Mouse (Mus musculus) adrenal gland, postnatal 25 days (tissue): ENCODE results near the gene Clec4d. TPM values are rescaled to one million over a fixed set of nuclear protein-coding genes. Genes with fewer than 3 reads are reported as not detected.
"Not testable (repeated sequence)": the region's sequence is repeated elsewhere in the genome, so short reads cannot be mapped to it uniquely, and the experiment has no call there.

ENCODE experiments used
- DNase-seq: peaks from one replicate; pipeline ENCODE4 v3.0.0; 2021; ENCODE audit warnings: mixed read lengths
- long read RNA-seq: library from polyadenylated mRNA; stranded (forward); transcript quantifications from one replicate; pipeline ENCODE4 v2.0.0, GENCODE M21; 2021
- total RNA-seq: library from RNA; stranded (reverse); gene quantifications from 2 replicates; pipeline ENCODE4 v1.2.3, GENCODE M21; 2021

Clec4d gene
- 0.36 TPM in 1 of 2 replicates, not detected in the other for total RNA-seq
- long read RNA-seq: 0 reads

GRCm38 (mm10) chr6:123261555-123262161 lies at the start of gene Clec4d:
Clec4d (plus strand) TSS chr6:123262111.
- DNase-seq: no peak

- DNase-seq: no peak
These were observed 34.3 kb upstream of the Clec4d start for GRCm38 (mm10) chr6:123227519-123228166.

DNA sequence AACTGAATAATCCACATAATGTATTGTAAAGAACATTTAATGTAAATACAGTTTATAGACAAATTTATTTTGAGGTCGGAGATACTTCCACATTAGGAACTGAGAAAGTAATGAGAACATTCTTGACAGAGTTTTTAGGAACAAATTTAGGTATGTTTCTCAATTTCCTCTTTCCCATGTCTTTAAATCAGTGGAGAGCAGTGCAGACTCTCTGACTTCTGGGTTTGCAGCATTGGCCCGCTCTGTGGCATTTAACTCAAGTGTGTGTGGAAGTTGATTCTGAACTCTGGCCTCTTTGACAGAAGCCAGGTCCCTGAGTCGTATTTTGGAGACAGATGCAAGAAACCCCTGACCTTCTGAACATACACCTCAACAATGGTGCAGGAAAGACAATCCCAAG lies 32.3 kb upstream of the Clec4d start, which contains the start of gene Clec4n:
Gene Clec4n, plus strand, starts transcription at position 200 of the 400 bp plus-strand sequence.
- DNase-seq: no peak

DNA sequence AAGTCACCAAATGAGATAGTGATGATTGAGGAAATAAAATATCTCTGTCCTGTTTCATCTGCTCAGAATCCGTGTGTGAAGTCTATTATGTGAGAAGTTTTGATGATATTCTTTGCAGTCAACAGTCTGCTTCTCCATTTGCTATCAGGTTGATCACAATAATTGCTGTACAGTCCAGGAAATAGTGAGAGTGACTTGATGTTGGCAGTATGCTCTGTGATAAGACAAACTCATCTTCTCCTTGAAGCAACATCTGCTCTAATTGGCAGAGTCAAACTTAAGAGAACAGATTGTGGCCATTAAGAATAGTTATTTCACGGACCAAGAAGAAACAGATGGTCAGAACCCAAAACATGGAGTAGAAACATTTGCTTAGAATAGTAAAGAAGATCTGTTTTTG lies 30.8 kb upstream of the Clec4d start:
- DNase-seq: no peak

GRCm38 (mm10) chr6:123237582-123237981 lies 24.3 kb upstream of the Clec4d start:
- no peak for DNase-seq

GRCm38 (mm10) chr6:123244201-123244600 lies 17.7 kb upstream of the Clec4d start:
- no peak for DNase-seq

GRCm38 (mm10) chr6:123248862-123249261 lies 13.0 kb upstream of the Clec4d start:
- not testable (repeated sequence) for DNase-seq

DNA sequence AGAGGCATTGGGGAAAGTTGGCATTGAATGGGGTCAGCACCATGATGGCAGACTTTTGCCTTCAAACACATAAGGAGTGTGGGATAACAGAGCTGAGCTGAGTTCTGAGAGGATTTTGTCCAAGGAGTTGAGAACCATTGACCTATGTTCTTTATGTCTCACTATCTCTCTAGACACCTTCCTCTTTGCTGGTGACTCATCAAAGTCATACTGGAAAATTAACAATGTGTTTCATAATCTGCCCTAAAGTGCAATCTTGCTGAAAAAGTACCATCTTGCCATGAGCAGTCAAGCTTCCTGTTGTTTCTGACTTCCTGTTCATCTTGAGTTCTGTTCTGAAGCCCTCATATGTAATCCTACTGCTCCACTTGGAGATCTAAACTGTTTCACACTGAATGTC lies 9.2 kb upstream of the Clec4d start:
- DNase-seq: no peak

DNA sequence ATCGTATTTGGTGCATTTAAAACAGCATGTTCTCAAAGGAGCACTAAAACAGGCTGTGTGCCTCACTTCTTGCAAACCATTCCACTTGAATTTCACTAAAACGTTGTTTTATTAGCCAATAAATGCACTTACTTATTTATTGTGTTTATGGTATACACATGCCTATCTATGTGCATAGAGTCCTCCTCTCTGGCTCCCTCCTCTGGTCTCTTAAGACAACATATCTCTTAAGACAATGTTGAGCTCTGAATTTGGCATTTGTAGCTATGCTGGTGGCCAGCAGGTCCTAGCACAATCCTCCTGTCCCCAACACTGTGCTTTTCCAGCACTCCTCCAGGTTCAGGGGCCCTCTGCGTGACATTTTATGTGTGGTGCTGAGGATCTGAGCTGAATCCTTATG lies 3.0 kb upstream of the Clec4d start:
- no peak for DNase-seq

DNA sequence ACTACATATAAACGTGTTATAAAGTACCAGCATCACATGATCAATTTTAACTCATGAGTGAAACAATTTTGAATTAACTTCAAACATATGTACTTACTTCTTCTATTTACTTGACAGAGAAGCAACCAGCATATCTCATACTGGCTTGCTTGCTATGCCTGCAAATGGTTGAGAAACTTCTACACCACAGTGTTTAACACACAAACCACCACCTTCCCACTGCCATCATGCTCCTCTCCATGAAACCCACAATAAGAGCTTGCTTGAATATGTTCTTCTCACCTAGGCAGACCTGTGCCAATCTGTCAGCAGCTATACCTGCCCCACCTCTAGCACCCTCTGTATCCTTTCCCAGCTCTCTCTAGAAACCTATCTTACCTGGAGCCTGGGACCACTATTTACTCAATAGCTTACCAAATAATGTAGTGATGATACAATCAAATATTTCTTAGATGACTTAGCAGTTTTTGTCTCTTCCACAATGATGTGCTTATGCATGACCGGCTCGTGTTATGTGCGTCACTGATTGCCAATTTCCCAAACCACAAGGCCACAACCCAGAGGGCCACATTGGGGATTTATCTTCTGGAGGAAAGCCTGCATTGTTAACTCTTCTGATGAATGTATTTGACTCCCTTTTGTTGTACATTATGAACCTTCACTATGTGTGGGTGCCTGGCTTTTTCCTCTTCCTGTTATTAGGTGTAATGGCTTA lies 1.9 kb upstream of the Clec4d start:
- DNase-seq: no peak

GRCm38 (mm10) chr6:123260868-123261267 lies 1.0 kb upstream of the Clec4d start:
- no peak for DNase-seq

- DNase-seq: no peak
These were observed 2.3 kb downstream of the Clec4d start for GRCm38 (mm10) chr6:123264194-123264593.

- DNase-seq: no peak
These were observed 3.9 kb downstream of the Clec4d start for GRCm38 (mm10) chr6:123265809-123266208.

- DNase-seq: no peak
These were observed 5.0 kb downstream of the Clec4d start for GRCm38 (mm10) chr6:123266945-123267344.

DNA sequence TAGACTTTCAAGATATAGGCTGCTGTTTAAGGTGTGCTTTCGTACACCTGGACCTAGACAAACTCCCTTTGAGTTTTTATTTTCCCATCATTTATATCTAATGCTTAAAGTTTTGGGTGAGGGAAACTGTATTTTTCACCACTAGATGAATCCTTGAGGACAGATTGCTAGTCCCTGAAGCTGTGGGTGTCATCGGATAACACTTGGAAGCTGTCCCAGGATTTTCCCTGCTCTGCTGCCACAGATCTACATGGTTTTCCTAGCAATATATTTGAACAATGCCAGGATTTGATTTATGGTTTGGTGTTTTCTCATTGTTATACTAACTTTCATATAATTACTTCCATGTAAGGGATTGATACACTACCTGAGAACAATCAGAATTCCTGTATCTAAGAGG lies 17.5 kb downstream of the Clec4d start:
- DNase-seq: no peak

DNA sequence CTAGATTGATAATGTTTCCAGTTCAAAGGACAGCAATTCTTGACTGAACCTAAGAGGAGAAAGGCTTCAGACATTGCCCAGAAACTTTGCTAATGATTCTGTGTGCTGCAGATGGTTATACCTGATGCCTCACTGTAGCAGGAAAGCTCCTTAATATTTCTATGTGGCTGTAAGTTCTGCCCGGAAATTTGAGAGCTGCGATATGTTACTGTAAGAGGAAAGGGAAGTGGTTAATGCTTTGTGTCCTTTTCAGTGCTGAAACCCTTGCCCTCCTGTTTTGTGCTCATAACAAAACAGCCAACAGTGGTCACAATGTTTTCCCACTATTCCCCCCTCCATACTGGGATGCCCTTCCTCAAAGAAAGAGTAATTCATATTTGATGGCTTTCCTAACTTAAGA lies 24.4 kb downstream of the Clec4d start:
- DNase-seq: no peak

DNA sequence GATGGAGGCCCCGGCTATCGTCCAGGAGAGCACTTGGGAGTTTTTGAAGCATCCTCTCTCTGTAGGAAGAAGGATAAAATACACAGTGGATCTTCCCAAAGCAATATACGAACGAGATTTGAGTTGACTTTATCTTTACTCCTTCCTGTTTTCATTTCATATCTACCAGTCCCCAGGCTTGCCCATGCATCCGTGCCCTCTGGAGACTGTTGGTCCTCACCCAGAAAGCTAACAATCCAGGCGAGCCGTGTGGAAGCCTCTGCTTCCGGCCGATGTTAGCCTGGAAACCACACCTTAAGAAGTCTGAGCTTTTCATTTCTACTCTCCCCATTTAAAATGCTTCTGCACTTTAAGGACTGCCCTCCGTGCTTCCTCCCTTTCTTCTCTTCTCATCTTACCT lies 27.0 kb downstream of the Clec4d start:
- no peak for DNase-seq

DNA sequence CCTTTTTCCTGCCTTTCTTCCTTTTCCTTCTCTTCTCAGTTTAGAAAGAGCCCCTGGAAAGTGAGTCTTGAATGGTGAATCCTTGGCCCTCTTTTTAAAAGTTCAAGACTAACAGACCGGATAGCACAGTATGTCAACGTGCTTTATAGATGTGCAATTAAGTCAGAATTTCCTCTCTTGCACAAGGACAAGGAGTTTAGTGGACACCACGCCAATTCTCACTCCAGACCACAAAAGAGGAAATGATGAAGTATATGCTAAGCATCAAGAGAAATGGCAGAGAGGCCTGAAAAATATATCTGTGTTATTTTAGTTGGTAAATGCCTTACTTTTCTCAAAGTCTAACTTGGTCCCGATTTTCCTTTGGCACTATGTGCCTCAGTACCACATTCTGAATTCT lies 27.8 kb downstream of the Clec4d start, which contains the start of gene Clec4e:
Gene Clec4e, minus strand, starts transcription at position 118 of the 400 bp plus-strand sequence.
- no peak for DNase-seq

GRCm38 (mm10) chr6:123292751-123293400 lies 31.0 kb downstream of the Clec4d start:
- DNase-seq: no peak

DNA sequence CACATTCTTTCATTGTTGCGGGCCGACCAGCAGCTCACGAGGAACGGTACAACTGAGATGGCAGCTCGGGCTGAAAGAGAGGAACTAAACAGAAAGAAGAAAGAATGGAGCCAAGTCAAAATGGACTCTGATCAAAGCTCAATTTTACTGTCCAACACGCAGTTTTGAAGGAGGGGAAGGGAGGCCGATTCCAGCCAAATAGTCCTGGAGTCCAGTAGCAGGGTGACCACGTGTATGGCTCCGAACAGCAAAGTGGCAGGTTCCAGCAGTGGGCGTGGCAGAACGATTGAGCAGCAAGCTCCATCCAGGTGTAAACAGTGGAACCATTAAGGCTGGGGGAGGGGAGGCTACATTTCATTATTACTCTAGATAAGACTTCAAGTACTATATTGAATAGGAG lies 31.6 kb downstream of the Clec4d start:
- not testable (repeated sequence) for DNase-seq

DNA sequence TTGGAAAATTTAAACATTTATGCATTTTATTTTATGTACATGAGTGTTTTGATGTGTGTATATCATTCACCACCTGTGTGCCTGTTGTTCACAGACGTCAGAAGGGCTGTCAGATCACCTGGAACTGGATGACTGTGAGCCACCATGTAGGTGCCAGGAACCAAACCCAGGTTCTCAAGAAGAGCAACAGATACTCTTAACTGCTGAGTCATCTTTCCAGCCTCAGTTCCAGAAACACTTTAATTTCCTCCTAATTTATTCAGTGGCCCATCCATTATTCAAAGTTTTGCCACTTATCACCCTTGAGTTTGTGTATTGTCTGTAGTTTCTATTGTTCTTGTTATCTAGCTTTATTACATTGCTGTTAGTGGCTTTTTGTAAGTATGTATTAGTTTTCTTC lies 34.8 kb downstream of the Clec4d start:
- DNase-seq: no peak

DNA sequence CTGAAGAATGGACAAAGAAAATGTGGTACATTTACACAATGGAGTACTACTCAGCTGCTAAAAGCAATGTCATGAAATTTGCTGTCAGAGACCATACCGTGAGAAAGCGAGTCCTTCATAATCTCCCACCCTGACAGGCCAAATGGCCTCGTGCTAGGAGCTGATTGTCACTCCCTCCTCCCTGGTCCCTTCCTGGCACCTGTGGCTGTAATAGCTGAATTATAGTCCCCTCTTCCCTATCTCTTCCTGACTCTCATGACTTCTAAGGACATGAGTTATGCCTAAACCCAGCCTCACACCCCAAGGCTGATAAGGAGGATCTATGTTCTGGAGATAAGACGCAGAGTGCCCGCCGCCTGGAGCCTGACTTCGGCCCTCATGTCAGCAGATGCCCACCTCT lies 44.4 kb downstream of the Clec4d start:
- DNase-seq: not testable (repeated sequence)

DNA sequence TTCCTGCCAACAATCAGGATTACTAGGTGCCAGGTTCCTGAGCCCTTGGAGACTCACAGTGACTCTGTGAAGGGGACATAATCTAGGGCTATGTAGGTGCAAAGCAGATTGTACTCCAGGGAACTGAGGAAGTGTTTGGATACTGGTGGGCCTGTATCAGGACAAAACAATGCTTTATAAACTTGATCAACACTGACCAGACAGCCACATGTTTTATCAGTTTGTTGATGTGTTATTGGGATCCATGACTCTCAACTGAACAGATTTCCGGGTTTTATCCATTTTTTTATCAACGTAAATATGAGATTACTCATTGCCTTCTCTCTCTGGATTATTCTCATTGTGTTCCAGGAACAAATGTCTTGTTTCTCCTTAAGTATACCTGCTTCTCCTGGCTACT lies 46.1 kb downstream of the Clec4d start, which contains the start of gene Vmn2r19:
Gene Vmn2r19, plus strand, starts transcription at position 301 of the 400 bp plus-strand sequence.
- DNase-seq: no peak
